Mouse (Mus musculus) mouse trophoblast stem cell (cell line): Measurements from ENCODE around the gene Ldlrad3.

Source experiments
- in situ Hi-C, 2 experiments: fragments of 300-500 bp; cut with MseI, MboI; formaldehyde crosslinking; loops; 2 replicates in 1 of 2; 3 replicates in 1 of 2; pipeline ENCODE4 v1.15.1; 2025

Gene Ldlrad3

DNA sequence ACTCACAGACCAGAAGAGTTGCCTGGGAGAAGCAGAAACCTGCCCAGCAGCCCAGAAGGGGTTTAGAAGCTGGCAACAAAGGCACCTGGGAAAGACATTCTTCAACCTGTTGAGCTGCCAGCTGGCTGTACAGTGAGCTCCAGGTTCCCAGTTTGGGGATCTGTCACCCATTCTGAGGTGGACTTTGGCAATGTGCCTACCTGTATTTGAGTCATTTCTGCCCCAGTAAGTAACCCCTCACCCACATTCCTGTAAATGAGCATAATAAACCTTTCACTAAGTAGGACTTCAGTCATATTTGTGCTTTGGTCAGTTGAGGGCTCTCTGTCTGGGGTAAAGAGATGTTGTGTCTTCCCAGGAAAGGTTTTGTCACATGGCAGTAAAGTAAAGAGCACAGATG lies 4.8 kb upstream of the Ldlrad3 start:
- in situ Hi-C loops, result no loop called here

DNA sequence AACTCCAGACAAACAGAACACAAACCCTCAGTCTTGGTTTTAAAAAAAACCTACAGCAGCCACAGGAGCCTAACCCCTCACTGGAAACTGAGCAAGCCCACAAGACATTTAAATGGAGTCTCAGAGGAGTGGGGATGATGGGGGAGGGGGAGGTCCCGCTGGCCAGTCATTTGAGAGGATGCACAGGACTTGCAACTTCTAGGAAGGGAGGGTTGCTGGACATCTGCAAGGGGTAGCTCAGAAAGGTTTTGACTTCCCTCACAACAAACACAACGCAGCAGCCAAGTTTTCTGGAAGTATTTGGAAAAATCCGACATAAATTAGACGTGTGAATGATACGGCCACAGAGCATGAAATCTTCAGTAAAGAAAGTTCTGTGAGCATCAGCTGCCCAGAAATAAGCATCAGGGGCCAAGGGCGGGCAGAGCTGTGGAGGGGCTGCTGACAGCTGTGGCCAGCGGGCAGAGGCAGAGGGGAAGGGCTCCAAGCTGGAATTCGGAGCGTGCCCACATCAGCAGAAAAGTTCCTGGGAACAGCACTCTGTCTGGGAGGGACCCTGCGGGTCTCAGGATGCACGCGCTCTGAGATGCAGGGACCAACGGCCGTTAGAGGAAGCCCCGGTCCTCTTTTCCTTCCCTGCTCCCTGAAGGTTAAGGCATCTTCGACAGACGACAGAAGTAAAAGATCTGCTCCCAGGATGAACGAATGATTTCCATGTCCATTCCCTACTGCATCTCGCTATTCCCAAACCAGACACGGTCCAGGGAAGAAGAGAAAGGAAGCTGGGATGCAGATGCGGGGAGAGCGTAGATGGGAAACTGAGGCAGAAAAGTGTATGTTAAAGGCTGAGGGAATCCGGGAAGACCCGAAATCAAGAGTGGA lies 875 bp downstream of the Ldlrad3 start:
- in situ Hi-C loops, result no loop called here

DNA sequence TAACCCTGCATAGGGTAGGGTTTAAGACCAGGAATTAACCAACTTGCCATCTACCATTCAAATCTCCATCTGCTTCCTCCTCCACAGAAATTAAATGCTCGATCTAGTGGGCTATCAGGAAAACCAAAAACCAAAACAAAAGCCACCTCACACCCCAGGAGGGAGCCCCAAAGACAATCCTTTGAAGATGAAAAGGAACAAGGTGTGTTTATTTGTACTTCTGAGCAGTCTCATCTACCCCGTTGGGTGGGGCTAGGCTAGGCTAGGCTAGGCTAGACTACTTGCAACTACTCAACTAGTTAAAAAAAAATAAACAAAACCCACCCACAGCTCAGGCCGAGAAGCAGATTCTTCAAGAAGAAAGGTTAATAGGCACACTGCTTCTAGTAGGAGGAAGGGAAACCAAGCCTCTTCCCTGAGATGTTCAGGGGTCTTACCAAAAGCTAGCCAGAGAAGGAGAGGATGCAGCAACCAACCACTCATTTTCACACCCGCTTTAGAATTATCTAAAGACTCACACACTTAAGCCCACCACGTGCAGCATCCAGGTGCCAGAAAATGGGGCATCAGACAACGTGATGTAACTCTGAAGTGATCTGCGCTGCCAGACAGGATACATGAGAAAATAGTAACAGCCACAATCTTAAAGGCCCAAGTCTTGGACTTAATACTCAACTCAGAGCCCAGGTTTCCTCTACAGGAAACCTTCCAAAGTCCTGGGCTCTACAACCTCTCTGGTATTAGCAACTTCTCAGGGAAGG lies 2.3 kb downstream of the Ldlrad3 start:
- in situ Hi-C loops, result no loop called here

DNA sequence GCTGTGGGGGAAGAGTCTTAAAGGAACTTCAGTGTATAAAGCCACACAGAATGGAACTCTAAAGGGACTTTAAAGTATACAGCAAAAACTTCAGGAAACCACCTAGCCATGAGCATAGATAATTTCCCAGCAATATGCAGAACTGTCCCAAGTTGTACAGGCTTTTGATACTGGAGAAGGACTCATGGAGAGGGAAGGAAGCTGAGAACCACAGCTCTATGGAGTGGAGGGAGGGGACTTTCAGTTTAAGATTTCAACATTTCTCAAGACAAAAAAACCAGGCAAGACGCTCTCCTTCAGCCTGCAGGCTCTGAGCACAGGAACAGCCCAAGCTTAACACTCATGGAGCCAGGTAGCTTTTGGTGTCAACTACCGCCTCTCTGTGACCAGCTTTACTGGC lies 4.7 kb downstream of the Ldlrad3 start:
- in situ Hi-C loops, result no loop called here

DNA sequence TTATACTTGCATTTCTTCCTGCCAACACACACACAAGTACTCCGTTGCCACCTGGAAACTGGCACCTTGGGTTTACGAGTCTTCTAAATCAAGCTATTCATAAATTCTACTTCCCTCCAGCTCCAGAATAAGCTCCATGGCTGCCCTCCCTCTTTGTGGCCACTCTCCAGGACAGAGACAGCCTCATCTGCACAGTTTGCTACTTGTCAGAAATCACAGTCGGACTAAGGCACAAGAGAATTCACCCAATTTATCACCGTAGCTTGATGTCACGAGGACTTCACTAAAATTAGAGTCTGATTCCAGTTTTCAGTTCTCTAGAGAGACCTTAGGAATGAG lies 9.8 kb downstream of the Ldlrad3 start:
- in situ Hi-C loops, result no loop called here

DNA sequence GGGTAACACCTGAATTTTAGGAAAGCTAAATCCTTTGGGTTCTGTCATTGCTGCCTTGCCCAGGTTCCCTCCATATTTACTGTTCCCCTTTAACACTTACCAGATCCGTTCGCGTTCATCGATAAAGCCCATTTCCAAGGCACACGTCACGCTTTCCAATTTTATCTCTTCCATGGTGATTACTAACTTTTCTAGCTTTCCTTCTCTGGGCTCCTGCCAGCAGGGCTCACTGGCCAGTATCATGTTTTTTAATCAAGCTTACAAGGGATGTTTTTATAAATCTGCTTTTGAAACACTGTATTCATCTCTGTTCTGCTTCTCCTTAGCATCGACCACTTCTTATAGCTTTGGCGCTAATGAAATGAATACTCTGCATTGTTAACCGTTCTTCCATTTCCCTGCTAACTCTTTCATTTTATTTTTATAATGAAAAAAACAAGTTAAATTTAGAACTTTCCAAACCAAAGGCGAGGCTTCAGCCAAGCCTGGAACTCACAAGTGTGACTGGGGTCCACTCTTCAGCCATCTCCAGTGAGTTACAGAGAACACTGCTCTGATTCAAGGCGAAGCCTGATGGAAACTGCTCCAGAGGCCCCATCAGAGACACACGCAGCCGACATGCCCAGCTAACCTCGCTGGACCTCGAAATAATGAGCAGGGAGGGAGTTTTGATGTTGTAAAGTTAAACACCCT lies 10.3 kb downstream of the Ldlrad3 start:
- in situ Hi-C loops, result no loop called here

DNA sequence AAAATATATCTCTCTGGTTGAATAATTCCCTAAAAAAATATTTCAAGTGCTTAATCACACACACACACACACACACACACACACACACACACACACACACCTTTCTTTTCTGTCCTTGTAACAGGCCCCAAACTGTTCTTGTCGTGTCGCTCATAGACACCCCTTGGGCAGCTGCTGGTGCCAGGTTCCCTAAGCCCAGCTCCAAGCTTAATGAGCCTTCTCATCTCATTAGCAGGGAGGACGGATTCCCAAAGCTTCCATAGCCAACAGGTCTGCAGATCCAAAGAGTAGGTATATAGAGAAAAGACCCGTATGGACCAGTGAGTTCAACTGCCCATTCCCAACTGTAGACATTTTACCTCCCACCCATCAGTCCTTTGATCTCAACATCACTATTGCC lies 13.7 kb downstream of the Ldlrad3 start:
- in situ Hi-C loops, result no loop called here

DNA sequence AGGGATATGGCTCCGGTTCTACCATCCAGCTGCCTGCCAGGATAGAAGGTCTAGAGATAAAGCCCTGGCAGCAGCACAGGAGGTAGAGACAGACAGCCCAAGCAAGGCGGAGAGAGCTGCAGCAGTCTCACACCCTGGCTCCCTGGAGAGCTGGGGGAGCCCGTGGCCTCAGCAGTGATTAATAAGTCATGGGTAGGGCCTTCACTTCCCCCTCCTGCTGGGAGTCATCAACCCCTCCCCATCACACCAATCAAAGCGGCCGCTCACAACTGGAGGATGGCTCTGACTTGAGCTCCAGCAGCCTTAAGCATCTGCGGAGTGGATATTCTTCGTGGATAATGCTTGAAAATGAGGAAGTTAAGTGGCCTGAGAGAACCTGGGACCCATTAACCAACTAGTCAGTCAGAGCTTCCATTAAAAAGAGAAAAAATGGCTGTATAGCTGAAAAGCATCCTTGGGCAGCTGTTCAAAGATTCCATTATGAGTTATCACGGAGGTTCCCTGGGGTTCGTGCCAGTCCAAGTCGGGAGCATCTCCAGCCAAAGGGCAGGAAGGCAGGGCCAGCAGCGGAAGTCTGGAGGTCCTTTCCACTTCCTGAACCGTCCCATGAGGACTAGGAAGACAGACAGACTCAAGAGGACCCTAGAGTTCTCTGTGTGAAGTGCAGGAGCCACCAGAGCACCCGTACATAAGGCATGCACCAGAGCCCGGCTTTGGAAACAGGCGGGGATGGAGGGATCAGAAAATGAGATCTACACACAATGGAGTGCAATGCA lies 19.4 kb downstream of the Ldlrad3 start:
- in situ Hi-C loops, result no loop called here

DNA sequence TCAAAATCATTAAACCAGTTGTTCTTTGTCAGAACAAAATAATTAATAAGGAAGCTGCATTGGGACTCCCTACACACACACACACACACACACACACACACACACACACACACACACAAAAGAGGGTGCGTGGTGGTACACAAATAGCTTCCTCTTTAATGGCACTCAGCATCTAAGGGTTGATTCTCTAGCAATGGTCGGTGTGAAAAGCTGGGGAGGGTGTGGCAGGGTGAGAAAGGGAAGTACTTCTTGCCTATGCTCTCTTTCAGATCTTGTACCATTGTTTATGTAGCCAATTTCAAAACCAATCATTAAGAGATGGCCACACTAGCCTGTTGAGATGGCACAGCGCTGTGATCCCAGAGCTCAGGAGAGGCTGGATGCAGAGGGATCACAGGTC lies 23.1 kb downstream of the Ldlrad3 start:
- in situ Hi-C loops, result no loop called here

DNA sequence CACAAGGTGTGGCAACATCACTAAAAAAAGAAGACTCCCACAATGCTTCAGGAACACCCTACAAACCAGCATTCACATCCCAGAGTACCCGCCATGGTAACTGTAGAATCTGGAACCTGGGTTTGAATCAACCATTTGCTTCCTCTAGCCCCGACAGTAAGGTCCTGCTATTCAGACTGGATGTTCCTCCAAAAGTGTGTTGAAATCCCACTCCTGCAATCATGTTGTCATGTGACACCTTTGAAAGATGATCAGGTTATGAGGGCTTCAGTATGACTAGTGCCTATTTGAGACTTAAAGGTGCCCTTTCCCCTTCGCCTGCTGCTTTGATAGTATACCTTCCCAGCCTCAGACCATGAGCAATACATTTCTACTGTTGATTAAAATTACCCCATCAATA lies 28.6 kb downstream of the Ldlrad3 start:
- in situ Hi-C loops, result no loop called here

DNA sequence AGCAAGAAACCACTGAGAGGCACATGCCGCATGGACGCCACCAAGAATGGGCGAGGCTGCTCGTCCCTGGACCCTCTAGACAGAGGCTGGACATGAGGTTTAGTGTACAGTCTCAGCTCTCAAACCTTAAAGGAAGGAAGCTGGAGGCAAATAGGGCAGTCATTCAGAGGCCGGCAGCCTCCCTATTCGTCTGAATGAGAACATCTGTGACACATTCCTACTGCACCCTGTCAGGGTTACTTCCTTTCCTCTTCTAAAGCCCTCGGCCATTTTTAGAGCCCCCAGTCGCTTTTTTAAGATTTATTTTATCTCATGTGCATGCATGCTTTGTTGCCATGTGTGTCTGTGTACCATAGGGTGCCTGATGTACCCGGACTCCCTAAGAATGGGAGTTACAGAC lies 29.2 kb downstream of the Ldlrad3 start:
- in situ Hi-C loops, result no loop called here

DNA sequence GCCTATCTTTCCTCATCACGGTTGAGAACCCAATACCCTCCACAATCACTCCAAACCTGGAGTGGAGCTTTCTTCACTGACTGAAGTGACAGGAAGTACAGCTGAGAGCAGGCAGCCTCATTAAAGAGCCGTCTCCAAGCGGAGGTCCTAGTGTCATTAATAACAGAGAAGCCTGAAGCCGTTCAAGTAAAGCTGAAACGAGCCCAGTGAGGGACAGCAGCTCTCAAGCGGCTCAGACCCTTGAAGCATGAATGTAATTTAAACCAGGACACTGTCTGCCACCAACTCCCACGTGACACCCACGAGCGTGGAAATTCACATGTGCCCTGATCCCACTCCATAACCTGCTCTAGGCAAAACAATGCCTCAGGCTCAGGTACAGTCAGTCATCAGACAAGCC lies 29.7 kb downstream of the Ldlrad3 start:
- in situ Hi-C loops, result no loop called here

DNA sequence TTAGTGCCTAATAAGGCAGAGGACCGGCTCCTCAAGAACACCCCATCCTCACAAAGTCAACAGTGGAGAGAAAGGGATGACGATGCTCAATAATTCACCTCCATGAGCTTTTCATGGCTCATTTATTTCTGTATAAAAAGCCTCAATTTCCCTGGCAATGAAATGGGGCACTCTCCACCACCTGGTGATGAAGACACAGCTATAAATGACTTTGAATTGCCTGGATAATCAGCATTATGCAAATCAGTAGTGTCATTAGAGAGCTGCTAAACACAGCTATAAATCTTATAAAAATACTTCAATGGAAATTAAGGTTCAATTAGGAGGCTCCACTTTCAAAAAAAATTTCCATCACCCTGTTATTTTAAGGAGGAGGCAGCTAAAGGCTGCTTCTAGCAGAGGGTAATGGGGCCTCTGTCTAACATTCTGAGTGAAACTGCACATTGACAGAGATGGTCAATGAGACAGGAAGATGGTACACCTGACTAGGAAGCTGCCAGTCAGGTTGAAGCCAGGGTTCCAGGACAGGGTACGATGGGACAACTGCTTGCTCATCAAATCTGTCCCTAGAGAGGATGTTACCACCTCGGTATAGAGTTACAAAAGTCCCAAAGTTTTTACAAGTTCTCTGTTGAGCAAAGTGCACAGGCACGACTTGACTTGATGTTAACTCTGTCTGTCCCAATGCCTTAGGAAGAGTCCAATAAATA lies 30.7 kb downstream of the Ldlrad3 start:
- in situ Hi-C loops, result no loop called here

DNA sequence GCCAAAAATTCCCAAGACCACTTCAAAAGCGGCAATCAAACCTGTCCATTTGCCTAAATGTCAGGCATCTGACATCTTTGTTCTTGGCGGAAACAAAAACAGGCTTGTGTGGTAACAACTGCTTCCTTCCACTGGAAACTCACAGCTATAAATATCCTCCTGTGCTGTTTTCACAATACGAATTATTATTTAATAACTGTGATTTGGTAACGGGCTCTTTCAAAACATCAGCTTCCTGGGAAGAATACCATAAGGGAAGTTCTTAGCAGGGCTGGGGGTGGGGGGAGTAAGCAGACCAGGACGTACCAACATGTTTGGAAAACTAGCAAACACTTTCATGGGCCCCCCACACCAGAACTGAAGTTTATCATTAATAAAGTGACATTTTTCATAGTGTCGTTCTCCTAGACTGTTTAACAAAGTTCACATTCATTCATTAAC lies 31.4 kb downstream of the Ldlrad3 start:
- in situ Hi-C loops, result no loop called here

DNA sequence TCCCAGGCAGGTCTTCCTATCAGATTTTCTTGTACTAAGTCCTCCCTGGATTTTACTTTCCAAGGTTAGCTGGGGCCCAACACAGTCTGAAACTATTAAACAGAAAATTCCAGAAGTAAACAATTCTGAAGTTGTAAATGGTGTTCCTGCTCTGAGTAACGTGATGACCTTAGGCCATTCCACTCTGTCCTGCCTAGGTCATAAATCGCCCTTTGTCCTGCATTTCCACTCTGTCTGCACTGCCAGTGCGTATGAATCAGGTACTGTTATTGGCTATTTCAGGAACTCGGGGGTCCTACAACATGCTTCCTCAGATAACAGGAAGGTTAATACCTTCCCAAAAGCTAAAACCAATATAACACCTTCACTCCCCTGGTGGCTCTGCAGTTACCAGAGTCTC lies 31.9 kb downstream of the Ldlrad3 start:
- in situ Hi-C loops, result no loop called here

DNA sequence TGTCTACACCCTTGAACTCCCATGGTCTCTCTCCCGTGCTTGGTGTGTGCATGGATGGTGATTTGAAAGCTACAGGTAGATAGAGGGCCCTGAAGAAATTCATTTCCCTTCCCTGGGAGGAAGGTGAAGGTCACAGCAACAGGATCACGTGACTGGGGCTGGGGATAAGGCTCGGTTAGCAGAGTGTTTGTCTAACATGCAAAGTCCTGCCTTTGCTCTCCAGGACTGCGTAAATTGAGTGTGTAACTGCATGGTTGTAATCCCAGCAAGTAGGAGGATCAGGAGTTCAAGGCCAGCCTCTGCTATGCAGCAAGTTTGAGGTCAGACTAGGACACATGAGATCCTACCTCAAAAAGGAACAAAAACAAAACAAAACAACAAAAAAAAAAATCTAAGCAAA lies 32.7 kb downstream of the Ldlrad3 start:
- in situ Hi-C loops, result no loop called here

DNA sequence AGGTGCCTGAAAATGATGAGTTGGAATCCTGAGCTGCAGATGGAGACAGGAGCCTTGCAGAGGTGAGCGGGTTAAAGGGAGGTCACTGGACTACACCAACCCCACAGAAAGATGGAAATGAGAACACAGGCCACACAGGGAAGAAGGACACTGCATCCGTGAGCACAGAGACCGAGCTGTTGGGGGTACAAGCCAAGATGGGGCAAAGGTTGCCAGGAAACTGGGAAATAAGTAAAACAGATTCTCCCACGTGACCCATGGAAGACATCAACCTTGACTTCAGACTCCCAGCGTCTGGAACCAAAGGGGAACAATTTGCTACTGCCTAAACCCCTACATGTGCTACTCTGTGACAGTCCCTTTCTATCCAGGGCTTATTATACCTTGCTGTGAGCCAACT lies 33.3 kb downstream of the Ldlrad3 start:
- in situ Hi-C loops, result no loop called here

DNA sequence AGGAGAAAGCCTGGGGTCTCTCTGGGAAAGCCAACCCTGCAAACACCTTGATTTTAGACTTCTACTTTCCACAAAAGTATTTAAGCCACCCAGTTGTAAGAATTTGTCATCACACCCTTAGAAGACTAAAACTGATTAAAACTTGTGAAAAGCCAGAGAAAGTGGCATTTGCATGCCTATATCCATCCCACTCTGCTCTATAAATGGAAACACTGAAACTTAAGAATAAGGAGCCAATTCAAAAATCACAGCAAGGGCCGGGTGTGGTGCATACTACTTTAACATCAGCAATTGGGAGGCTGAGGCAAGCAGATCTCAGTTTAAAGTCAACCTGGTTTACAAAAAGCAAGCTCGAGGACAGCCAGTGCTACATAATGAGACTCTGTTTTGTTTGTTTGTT lies 37.1 kb downstream of the Ldlrad3 start:
- in situ Hi-C loops, result no loop called here

DNA sequence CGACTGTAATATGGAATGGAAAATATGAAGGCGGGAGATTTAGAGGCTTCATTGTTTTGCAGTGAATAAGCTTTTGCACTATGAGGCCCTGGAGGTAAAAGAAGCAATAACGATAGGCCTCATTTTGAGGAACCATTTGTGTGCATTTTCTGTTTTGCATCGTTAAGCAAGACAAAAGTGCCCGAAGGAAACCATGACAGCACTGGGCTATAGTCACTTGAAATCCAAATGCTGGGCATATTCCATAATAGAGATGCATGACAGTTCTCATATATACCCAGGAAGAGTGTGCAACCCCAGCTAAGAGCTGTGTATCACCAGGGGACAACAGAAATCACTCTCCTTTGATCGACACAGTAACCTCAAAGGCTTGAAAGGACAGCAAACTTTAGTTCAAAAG lies 38.1 kb downstream of the Ldlrad3 start:
- in situ Hi-C loops, result no loop called here

DNA sequence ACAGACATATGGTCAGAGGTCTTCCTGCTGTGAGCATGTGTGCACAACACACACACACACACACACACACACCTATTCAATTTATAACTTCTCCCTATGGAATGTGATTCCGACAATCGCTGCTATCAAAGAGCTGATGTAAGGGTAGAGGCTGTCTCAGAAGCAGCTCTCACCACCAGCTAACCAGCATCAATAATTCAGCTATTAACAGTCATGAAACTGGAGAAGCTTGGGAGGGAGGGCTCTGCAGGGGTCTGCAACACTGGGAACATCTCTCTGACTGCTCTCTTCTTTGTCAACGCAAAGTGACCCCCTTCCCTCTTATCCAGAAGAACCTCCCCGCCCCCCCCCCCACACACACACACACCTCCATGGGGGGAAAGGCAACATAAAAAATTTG lies 38.6 kb downstream of the Ldlrad3 start:
- in situ Hi-C loops, result no loop called here

DNA sequence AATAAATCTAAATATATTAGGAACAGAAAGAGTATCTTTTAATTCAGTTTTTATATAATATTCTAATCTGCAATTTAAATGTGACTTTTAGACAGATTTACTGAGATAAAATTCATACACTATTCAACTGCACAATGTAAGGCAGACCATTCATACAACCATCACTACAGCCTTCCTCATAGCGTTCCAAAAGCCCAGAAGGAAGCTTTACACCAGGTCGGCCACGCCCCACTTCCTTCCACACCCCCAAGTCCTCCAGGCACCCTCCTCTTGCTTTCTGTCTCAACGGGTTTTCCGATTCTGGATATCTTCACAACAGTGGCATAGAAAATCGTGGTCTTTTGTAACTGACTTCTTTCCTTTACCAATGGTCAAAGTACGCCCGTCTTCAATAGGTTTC lies 39.8 kb downstream of the Ldlrad3 start:
- in situ Hi-C loops, result no loop called here
